Mouse (Mus musculus): ENCODE data around the gene Ankrd33b.

DNA sequence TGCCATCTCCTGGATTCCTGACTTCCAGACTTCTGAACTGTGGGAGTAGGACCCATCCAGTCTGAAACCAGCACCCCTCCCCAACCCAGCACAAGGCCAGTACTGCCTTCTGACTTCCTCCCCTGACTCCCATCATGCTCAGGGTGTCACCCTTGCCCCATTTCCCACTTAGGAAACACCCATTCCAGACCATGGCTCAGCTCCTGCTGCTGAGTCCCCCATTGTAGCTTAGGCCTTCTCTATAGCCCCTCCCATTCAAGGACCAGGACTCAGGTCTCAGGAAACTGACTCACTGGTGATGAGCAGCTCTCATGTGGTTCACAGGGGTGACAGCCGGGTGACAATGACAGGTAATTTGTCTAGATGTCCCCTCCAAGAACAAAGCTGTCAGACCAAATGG lies 25.5 kb downstream of the Ankrd33b start:
- TF ChIP-seq CTCF (IDR thresholded peaks at IDR 0.05; ENCODE audit: borderline replicate concordance, insufficient read depth, low read length): no peak
- no peak for TF ChIP-seq POLR2A (IDR thresholded peaks at IDR 0.05; ENCODE audit: low read depth, low read length)

Measured in embryonic fibroblast, embryonic 13.5 days (primary cell).